Comparison of ENCODE assay signal across 21 mouse cellular contexts in genomic region chr1:167065541-167065940, GRCm38 (mm10).
DNase-seq lines count a peak whose midpoint lies in the region; ATAC-seq lines count a peak whose summit lies in the region.
"Had no signal": no experiment of that assay in that cellular context is flagged by ENCODE, and none has a peak within 500 bp of the region (broad histone marks: within the 10 kb centered on the region; RNA-seq: fewer than 3 reads in every experiment).

No protein-coding gene starts in this region.

- no peaks in the 10 kb centered on the region for H3K9me3 ChIP-seq in heart, embryonic 11.5 days (replicated peaks; ENCODE audit: control insufficient read depth, low read length)
- H3K9me3 ChIP-seq in midbrain, embryonic 13.5 days: no peaks in the 10 kb centered on the region
- H3K9me3 ChIP-seq in midbrain, embryonic 11.5 days (ENCODE audit: control insufficient read depth, low read length): no peaks in the 10 kb centered on the region
- no peaks in the 10 kb centered on the region for H3K9me3 ChIP-seq in limb, embryonic 10.5 days (replicated peaks)
- H3K9me3 ChIP-seq: embryonic facial prominence, embryonic 15.5 days; forebrain, embryonic 10.5 days; hindbrain, embryonic 15.5 days had no signal

- H3K27ac ChIP-seq in heart, embryonic 11.5 days (ENCODE audit: low read depth, low read length): no peak overlapping the region
- H3K27ac ChIP-seq in midbrain, embryonic 13.5 days: 0 out of 2 replicates have a peak overlapping the region, but pooled peaks have one; percentile 27
- no peak overlapping the region for H3K27ac ChIP-seq in midbrain, embryonic 11.5 days (ENCODE audit: low read depth, low read length)
- H3K27ac ChIP-seq in limb, embryonic 10.5 days: no peak overlapping the region
- H3K27ac ChIP-seq: embryonic facial prominence, embryonic 15.5 days; forebrain, embryonic 10.5 days; gastrocnemius, adult 2 months had no signal

- H3K4me1 ChIP-seq in heart, embryonic 11.5 days (ENCODE audit: control insufficient read depth, insufficient read depth, low read length): peaks cover 3% of the 10 kb centered on the region; the same call in 1 of the 2 replicates
- H3K4me1 ChIP-seq in midbrain, embryonic 13.5 days (replicated peaks): peaks cover 48% of the 10 kb centered on the region
- peaks cover 7% of the 10 kb centered on the region; the same call in 1 of the 2 replicates for H3K4me1 ChIP-seq in midbrain, embryonic 11.5 days (ENCODE audit: control insufficient read depth, insufficient read depth, low read length)
- H3K4me1 ChIP-seq in limb, embryonic 10.5 days: 0 out of 2 replicates have a peak, but pooled peaks cover 4% of the 10 kb centered on the region

- WGBS in heart, embryonic 11.5 days (ENCODE audit: insufficient replicate concordance): 31% methylated on average over 4 of the region's 4 CpGs
- WGBS in midbrain, embryonic 13.5 days: 9% methylated on average over 4 of the region's 4 CpGs
- 8% methylated on average over 4 of the region's 4 CpGs for WGBS in midbrain, embryonic 11.5 days
- 35% methylated on average over 4 of the region's 4 CpGs for WGBS in limb, embryonic 10.5 days

- H3K36me3 ChIP-seq in heart, embryonic 11.5 days (ENCODE audit: control insufficient read depth, insufficient read depth, low read length): no peaks in the 10 kb centered on the region
- H3K36me3 ChIP-seq in midbrain, embryonic 13.5 days: no peaks in the 10 kb centered on the region
- H3K36me3 ChIP-seq in midbrain, embryonic 11.5 days (ENCODE audit: control insufficient read depth, insufficient read depth, low read length): no peaks in the 10 kb centered on the region
- no peaks in the 10 kb centered on the region for H3K36me3 ChIP-seq in limb, embryonic 10.5 days
- H3K36me3 ChIP-seq: embryonic facial prominence, embryonic 15.5 days; forebrain, embryonic 10.5 days; hindbrain, embryonic 15.5 days had no signal

- H3K4me3 ChIP-seq in heart, embryonic 11.5 days (ENCODE audit: low read depth, low read length): no peak overlapping the region
- no peak overlapping the region for H3K4me3 ChIP-seq in midbrain, embryonic 13.5 days (replicated peaks)
- H3K4me3 ChIP-seq in midbrain, embryonic 11.5 days (ENCODE audit: low read depth, low read length): no peak overlapping the region
- H3K4me3 ChIP-seq in limb, embryonic 10.5 days: no peak overlapping the region
- H3K4me3 ChIP-seq: embryonic facial prominence, embryonic 15.5 days; erythroblast, embryonic 14.5 days; forebrain, embryonic 10.5 days; gastrocnemius, adult 2 months; hindbrain, embryonic 15.5 days had no signal

- H3K9ac ChIP-seq in heart, embryonic 11.5 days (ENCODE audit: low read depth, low read length): no peak overlapping the region
- H3K9ac ChIP-seq in midbrain, embryonic 13.5 days (replicated peaks): no peak overlapping the region; the same call in 1 of the 2 replicates
- no peak overlapping the region; the same call in 1 of the 2 replicates for H3K9ac ChIP-seq in midbrain, embryonic 11.5 days (ENCODE audit: low read length)
- H3K9ac ChIP-seq: embryonic facial prominence, embryonic 15.5 days; hindbrain, embryonic 15.5 days had no signal

- no peaks in the 10 kb centered on the region for H3K27me3 ChIP-seq in heart, embryonic 11.5 days (ENCODE audit: control insufficient read depth, insufficient read depth, low read length)
- no peaks in the 10 kb centered on the region for H3K27me3 ChIP-seq in midbrain, embryonic 13.5 days
- H3K27me3 ChIP-seq in midbrain, embryonic 11.5 days (ENCODE audit: control insufficient read depth, insufficient read depth, low read length): no peaks in the 10 kb centered on the region
- no peaks in the 10 kb centered on the region for H3K27me3 ChIP-seq in limb, embryonic 10.5 days (ENCODE audit: low read depth, poor library complexity, severe bottlenecking)
- H3K27me3 ChIP-seq: embryonic facial prominence, embryonic 15.5 days; hindbrain, embryonic 15.5 days had no signal

- ATAC-seq in cerebellum, adult (ENCODE audit: insufficient number of reproducible peaks, low FRiP score, low TSS enrichment): no peak
- ATAC-seq in heart, embryonic 11.5 days (replicated peaks; ENCODE audit: insufficient number of reproducible peaks, low FRiP score, low TSS enrichment): no peak
- no peak for ATAC-seq in midbrain, embryonic 13.5 days
- no peak for ATAC-seq in midbrain, embryonic 11.5 days (ENCODE audit: low FRiP score)
- ATAC-seq: forebrain, embryonic 14.5 days; inflammation-experienced regulatory T-cells, adult 6 months; intestine, postnatal 0 days had no signal

- peak; percentile 23 for DNase-seq in cerebellum, adult 11-12 months
- DNase-seq in heart, adult 11 months: peak; percentile 87
- no peak for DNase-seq in midbrain, embryonic 11.5 days (ENCODE audit: low spot score, missing footprints)
- DNase-seq in limb, embryonic 10.5 days (ENCODE audit: low spot score): no peak
- DNase-seq: cerebellum, adult 8-10 months; embryo, embryonic 11 days; gastrocnemius, adult 2 months; gastrocnemius, postnatal 25 days; heart, postnatal 10 days; heart, postnatal 4 days; kidney, adult 8-10 months had no signal

- H3K4me2 ChIP-seq in heart, embryonic 11.5 days: no peak overlapping the region
- no peak overlapping the region for H3K4me2 ChIP-seq in midbrain, embryonic 13.5 days (replicated peaks)
- no peak overlapping the region for H3K4me2 ChIP-seq in midbrain, embryonic 11.5 days
- H3K4me2 ChIP-seq: embryonic facial prominence, embryonic 15.5 days; hindbrain, embryonic 15.5 days had no signal

Comparison
In these comparisons a context has a peak if more than half of its experiments do, and no peak if none do; other contexts are left out.
1. DNase-seq: peak in cerebellum, adult 11-12 months (single experiment) and heart, adult 11 months (single experiment); none in midbrain, embryonic 11.5 days (single experiment) and limb, embryonic 10.5 days (single experiment).